Mouse (Mus musculus) ES-Bruce4 (cell line): ENCODE data around the gene Pdzrn3.

Source experiments
- CTCF ChIP-seq: IDR thresholded peaks from one replicate; pipeline ENCODE4 v1.8.1; 2011; ENCODE audit warnings: low read depth, low read length
- EP300 ChIP-seq: IDR thresholded peaks from 2 replicates; pipeline ENCODE4 v1.6.1; 2011; ENCODE audit warnings: low read depth, low read length; ENCODE audit not compliant: insufficient read depth
- POLR2A ChIP-seq: IDR thresholded peaks from one replicate; pipeline ENCODE4 v1.8.1; 2011; ENCODE audit warnings: low read length; ENCODE audit not compliant: insufficient read depth

- TF ChIP-seq EP300, result no peak
- TF ChIP-seq CTCF, result no peak
- TF ChIP-seq POLR2A, result no peak
Observed at GRCm38 (mm10) chr6:101219004-101219403, 158.7 kb downstream of the Pdzrn3 start.
